Mouse (Mus musculus) heart, embryonic 11.5 days (tissue): ENCODE measurements around the gene Stk35. TPM values are rescaled to one million over a fixed set of nuclear protein-coding genes. Genes with fewer than 3 reads are reported as not detected.

Experiments
- ATAC-seq: fragments of 200-750 bp; cut with Nextera tagmentation; replicated peaks from 2 replicates; pipeline ENCODE4 v1.8.0; 2017; ENCODE audit warnings: moderate library complexity; ENCODE audit not compliant: insufficient number of reproducible peaks, low FRiP score, low TSS enrichment
- H3K27ac ChIP-seq: fragments of 300-500 bp; sonication (generic); 2 replicates; pipeline ENCODE4 v1.5.1; 2014; ENCODE audit warnings: mild to moderate bottlenecking, low read depth, low read length
- H3K27me3 ChIP-seq: fragments of 300-500 bp; sonication (generic); 2 replicates; pipeline ENCODE4 v1.6.1; 2014; ENCODE audit warnings: mild to moderate bottlenecking, low read length, mixed read lengths; ENCODE audit not compliant: control insufficient read depth, insufficient read depth
- H3K36me3 ChIP-seq: fragments of 300-500 bp; sonication (generic); 2 replicates; pipeline ENCODE4 v1.6.1; 2014; ENCODE audit warnings: mild to moderate bottlenecking, low read length, moderate library complexity, mixed read lengths; ENCODE audit not compliant: control insufficient read depth, insufficient read depth
- H3K4me1 ChIP-seq: fragments of 300-500 bp; sonication (generic); 2 replicates; pipeline ENCODE4 v1.6.1; 2014; ENCODE audit warnings: low read length; ENCODE audit not compliant: control insufficient read depth, insufficient read depth
- H3K4me2 ChIP-seq: fragments of 300-500 bp; sonication (generic); 2 replicates; pipeline ENCODE4 v1.6.1; 2014; ENCODE audit warnings: mild to moderate bottlenecking, moderate library complexity
- H3K4me3 ChIP-seq: fragments of 300-500 bp; sonication (generic); 2 replicates; pipeline ENCODE4 v1.5.1; 2014; ENCODE audit warnings: low read depth, low read length
- H3K9ac ChIP-seq: fragments of 300-500 bp; sonication (generic); 2 replicates; pipeline ENCODE4 v1.6.1; 2014; ENCODE audit warnings: mild to moderate bottlenecking, low read depth, low read length, moderate library complexity
- H3K9me3 ChIP-seq: fragments of 300-500 bp; sonication (generic); replicated peaks from 2 replicates; pipeline ENCODE4 v1.6.1; 2016; ENCODE audit warnings: low read length; ENCODE audit not compliant: control insufficient read depth
- WGBS: fragments of 180-500 bp; shearing (Covaris S2); extraction: QIAGEN DNeasy Blood & Tissue Kit; methylation state at CpG from one replicate; pipeline ENCODE4 v1.1.7; 2014; ENCODE audit not compliant: insufficient replicate concordance; 5-methylcytosine and 5-hydroxymethylcytosine counted together
- polyA plus RNA-seq: library from polyadenylated mRNA; unstranded; fragments of >200 nt; fragmentation: Nextera tagmentation; extraction: Ambion mirVana; gene quantifications from 2 replicates; pipeline ENCODE4 v1.2.1, GENCODE M21; 2014

Stk35 gene
- polyA plus RNA-seq, 1 experiment from 2014 or later: 8.0 TPM

DNA sequence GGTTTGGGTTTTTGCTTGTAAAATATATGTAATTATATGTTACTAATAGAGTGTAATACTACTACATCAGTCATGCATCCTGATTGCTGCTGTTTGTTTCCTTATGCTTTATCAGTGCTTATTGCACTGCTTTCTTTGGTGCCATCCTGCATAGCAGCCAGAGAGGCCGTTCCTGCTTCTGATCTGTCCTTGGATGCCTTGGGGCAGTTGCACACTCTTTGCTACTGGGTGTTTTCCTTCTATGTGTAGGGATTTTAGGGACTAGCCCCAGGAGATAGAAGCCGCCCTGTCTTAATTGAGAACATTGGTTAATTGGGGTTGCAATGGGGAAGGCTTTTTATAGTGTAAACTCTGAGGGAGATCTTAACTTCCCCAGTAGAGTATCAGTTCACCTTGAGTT is 6.2 kb downstream of the Stk35 start:
- no peaks in the 10 kb centered on the region for H3K9me3 ChIP-seq
- H3K4me1 ChIP-seq: peaks cover 19% of the 10 kb centered on the region
- H3K4me2 ChIP-seq: no peak overlapping the region
- no peak overlapping the region for H3K9ac ChIP-seq
- H3K4me3 ChIP-seq: no peak overlapping the region
- WGBS: 87% methylated on average over 2 of the region's 2 CpGs
- no peaks in the 10 kb centered on the region for H3K27me3 ChIP-seq
- H3K36me3 ChIP-seq: peaks cover 13% of the 10 kb centered on the region
- no peak for ATAC-seq
- H3K27ac ChIP-seq: no peak overlapping the region

DNA sequence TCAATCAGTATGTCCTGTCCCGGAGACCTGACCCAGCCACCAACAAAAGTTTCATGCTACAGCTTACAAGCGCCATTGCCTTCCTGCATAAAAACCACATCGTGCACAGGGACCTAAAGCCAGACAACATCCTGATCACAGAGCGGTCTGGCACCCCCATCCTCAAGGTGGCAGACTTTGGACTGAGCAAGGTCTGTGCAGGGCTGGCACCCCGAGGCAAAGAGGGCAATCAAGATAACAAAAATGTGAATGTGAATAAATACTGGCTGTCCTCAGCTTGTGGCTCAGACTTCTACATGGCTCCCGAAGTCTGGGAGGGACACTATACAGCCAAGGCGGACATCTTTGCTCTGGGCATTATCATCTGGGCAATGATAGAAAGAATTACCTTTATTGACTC is 10.2 kb downstream of the Stk35 start:
- Histone ChIP-seq H3K4me3 (no peak overlapping the region), H3K9me3 (no peaks in the 10 kb centered on the region), H3K27ac (no peak overlapping the region), H3K27me3 (no peaks in the 10 kb centered on the region), H3K4me1 (0 out of 2 replicates have a peak, but pooled peaks cover 9% of the 10 kb centered on the region), H3K36me3 (peaks cover 13% of the 10 kb centered on the region), H3K9ac (no peak overlapping the region), H3K4me2 (no peak overlapping the region)
- ATAC-seq: no peak
- WGBS: 92% methylated on average over 7 of the region's 7 CpGs

DNA sequence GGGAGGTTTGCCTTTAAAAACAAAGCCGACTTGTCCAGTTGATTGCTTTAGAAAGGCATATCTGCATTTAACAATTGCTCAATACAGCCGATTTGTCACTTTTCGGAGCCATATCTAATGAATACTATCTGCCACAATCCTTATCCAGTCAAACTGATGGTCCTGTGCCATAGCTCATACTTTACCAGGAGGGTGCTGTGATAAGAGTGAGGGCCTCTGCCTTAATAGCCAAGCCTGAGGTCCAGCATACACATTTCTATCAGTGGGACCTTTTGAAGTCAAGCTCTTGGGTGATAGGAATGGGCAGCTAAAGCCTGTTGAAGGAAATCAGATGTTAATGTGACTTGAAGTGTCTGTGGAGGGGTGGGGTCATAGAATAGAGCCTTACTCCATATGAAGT is 13.7 kb downstream of the Stk35 start:
- Histone ChIP-seq H3K4me3 (no peak overlapping the region), H3K4me1 (peaks cover 20% of the 10 kb centered on the region), H3K9ac (no peak overlapping the region), H3K27me3 (no peaks in the 10 kb centered on the region), H3K9me3 (no peaks in the 10 kb centered on the region), H3K27ac (no peak overlapping the region), H3K4me2 (no peak overlapping the region), H3K36me3 (peaks cover 13% of the 10 kb centered on the region)
- WGBS: 77% methylated on average over 3 of the region's 3 CpGs
- no peak for ATAC-seq

DNA sequence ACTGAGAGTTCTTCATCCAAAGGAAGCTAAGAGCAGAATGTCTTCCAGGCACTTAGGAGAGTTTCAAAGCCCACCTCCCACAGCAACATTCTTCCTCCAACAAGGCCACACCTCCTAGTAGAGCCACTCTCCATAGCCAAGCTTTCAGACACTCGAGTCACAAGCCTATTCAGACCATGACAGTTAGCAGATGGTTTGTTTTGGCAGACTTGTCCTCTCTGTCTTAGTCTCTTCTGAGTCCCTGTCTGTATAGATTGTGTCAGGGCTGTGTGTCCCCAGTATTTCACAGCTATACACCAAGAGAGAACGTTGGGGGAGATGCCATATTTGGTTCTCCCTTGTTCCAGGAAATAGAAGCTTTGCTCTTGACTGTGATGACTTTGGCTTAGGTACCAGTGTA is 14.8 kb downstream of the Stk35 start:
- H3K9me3 ChIP-seq: no peaks in the 10 kb centered on the region
- ATAC-seq: no peak
- no peak overlapping the region for H3K4me3 ChIP-seq
- H3K4me1 ChIP-seq: peaks cover 30% of the 10 kb centered on the region
- peaks cover 8% of the 10 kb centered on the region for H3K36me3 ChIP-seq
- no peak overlapping the region for H3K4me2 ChIP-seq
- WGBS: 61% methylated on average over 2 of the region's 2 CpGs
- H3K27ac ChIP-seq: no peak overlapping the region
- H3K9ac ChIP-seq: no peak overlapping the region
- H3K27me3 ChIP-seq: no peaks in the 10 kb centered on the region

DNA sequence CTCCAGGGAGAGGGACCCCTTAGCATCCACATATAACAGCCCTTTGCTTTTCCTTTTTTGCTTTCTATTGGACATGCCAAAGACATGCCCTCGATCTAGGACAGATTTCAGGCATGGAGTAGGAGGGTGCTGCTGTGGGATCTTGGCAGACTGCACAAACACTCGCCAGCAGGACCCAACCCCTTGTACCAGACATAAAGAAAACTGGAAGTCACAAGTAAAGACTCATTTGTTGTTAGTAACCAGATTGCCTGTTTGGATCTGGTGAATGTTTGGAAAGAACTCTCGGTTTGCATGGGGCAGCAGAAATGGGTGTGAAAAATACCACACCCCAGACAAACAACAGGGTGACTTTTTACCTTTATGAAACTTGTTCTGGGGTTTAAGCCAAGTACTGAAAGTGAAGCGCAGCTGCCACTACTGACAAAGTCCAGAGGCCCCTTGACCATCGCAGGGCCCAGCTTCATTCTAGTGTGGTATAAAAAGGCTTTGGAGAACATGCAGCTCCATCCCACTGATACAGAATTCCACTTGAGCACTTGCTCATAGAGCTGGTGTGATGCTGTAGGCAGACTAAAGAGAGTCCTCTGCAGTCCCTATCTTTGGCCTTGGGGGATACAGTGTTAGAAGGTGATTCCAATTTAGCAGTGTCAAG is 17.4 kb downstream of the Stk35 start:
- no peaks in the 10 kb centered on the region for H3K36me3 ChIP-seq
- peaks cover 37% of the 10 kb centered on the region for H3K4me1 ChIP-seq
- WGBS: 80% methylated on average over 5 of the region's 5 CpGs
- no peak overlapping the region for H3K9ac ChIP-seq
- no peaks in the 10 kb centered on the region for H3K27me3 ChIP-seq
- no peak for ATAC-seq
- no peak overlapping the region for H3K27ac ChIP-seq
- no peaks in the 10 kb centered on the region for H3K9me3 ChIP-seq
- no peak overlapping the region for H3K4me3 ChIP-seq
- no peak overlapping the region for H3K4me2 ChIP-seq

DNA sequence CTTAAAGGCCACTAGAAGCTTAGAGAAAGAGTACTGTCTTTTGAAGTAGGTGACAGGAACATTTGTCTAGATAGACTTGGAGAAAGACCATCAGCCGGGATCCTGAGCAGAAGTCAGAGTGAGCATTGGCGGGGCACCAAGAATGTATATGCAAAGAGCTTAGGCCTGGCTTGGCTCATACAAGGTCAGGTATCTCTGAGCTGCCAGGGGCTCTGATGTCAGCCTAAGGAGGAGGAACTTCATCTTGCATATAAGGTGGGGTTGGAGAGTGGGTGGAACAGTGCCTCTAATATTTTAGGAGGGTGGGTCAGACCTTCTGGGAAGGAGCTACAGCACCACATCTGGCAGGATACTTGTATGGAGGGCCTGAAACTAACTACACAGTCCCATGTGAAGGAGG is 18.6 kb downstream of the Stk35 start:
- H3K36me3 ChIP-seq: no peaks in the 10 kb centered on the region
- H3K27me3 ChIP-seq: no peaks in the 10 kb centered on the region
- peaks cover 32% of the 10 kb centered on the region for H3K4me1 ChIP-seq
- WGBS: 65% methylated on average over 2 of the region's 2 CpGs
- H3K9me3 ChIP-seq: no peaks in the 10 kb centered on the region
- H3K27ac ChIP-seq: no peak overlapping the region
- no peak overlapping the region for H3K4me3 ChIP-seq
- H3K4me2 ChIP-seq: no peak overlapping the region
- ATAC-seq: no peak
- no peak overlapping the region for H3K9ac ChIP-seq

DNA sequence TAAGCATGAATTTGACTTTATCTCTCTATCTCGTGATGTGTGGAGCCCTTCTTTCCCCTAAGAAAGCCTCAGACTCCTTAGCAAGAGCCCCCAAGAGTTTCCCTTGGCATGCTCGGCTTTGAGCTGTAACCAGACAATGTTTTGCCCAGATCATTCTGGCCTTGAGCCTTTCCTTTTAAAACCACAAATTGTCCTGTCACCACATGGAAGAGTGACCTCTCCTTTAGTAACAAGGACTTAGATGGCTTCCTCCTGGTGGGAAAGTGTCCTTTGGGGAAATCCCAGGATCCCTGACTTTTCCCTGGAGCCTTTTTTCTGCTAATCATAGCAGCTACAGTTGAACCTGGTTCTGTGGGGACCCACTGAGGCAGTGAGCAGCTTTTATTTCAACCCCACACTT is 19.2 kb downstream of the Stk35 start:
- ATAC-seq: no peak
- Histone ChIP-seq H3K9me3 (no peaks in the 10 kb centered on the region), H3K4me2 (no peak overlapping the region), H3K4me1 (peaks cover 32% of the 10 kb centered on the region), H3K27me3 (no peaks in the 10 kb centered on the region), H3K9ac (no peak overlapping the region), H3K4me3 (no peak overlapping the region), H3K27ac (no peak overlapping the region), H3K36me3 (no peaks in the 10 kb centered on the region)
- WGBS: 66% methylated on average over 2 of the region's 2 CpGs

DNA sequence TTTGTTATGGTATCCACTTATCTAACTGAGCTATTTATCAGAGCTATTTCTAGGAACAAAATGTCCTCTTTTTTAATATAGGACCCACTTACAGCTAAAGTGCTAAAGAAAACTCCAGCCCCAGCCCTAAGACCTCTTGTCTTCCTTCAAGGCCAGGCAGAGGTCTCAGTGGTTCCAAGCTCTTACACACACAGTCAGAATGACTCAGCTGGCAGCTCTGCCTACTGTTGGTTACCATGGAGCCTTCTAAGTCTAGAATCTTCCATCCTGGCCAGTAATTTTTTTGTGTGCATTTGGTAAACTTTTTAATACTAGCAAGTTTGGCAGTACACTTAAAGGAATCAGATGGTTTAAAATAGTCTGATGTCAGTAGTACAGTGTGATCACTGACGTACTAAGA is 19.6 kb downstream of the Stk35 start:
- ATAC-seq: no peak
- Histone ChIP-seq H3K36me3 (no peaks in the 10 kb centered on the region), H3K4me2 (no peak overlapping the region), H3K9ac (no peak overlapping the region), H3K4me1 (peaks cover 32% of the 10 kb centered on the region), H3K27ac (no peak overlapping the region), H3K4me3 (no peak overlapping the region), H3K9me3 (no peaks in the 10 kb centered on the region), H3K27me3 (no peaks in the 10 kb centered on the region)
- WGBS: 100% methylated on average over 1 of the region's 1 CpGs

DNA sequence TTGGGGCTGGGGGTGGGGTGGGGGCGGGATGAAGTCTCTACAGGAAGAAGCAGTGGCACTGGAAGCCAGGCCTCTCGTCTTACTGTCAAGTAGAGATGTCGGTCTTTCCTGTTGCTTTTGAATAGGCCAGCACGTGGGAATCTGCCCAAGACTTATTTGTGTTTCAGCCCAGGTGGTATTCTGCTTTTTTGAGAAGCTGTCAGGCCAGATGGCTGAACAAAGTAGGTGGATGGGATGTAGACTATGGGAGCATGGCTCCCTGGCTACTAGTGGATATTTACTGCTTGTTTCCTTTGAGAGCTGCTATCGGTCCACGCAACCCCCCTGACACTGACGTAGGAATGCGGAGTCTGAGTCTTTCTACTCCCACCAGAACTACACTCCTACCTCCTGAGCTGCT is 20.7 kb downstream of the Stk35 start:
- ATAC-seq: no peak
- Histone ChIP-seq H3K4me1 (peaks cover 32% of the 10 kb centered on the region), H3K4me2 (no peak overlapping the region), H3K4me3 (no peak overlapping the region), H3K36me3 (0 out of 2 replicates have a peak, but pooled peaks cover 3% of the 10 kb centered on the region), H3K27ac (no peak overlapping the region), H3K27me3 (no peaks in the 10 kb centered on the region), H3K9me3 (no peaks in the 10 kb centered on the region), H3K9ac (no peak overlapping the region)
- WGBS: 69% methylated on average over 8 of the region's 8 CpGs
